Mouse (Mus musculus) megakaryocyte, embryonic 14.5 days (primary cell): ENCODE results near the gene Ccdc146. TPM values are rescaled to one million over a fixed set of nuclear protein-coding genes. Genes with fewer than 3 reads are reported as not detected.

ENCODE experiments used
- H3K27me3 ChIP-seq: replicated peaks from 2 replicates; pipeline ENCODE3; 2012; ENCODE audit warnings: inconsistent platforms
- H3K36me3 ChIP-seq: replicated peaks from 2 replicates; pipeline ENCODE3; 2012; ENCODE audit warnings: low read length, inconsistent platforms, mixed read lengths
- H3K4me1 ChIP-seq: 2 replicates; pipeline ENCODE4 v1.6.1; 2012; ENCODE audit warnings: inconsistent platforms
- H3K4me3 ChIP-seq: replicated peaks from 2 replicates; pipeline ENCODE3; 2012; ENCODE audit warnings: moderate library complexity, mild to moderate bottlenecking, inconsistent platforms
- H3K9me3 ChIP-seq: 2 replicates; pipeline ENCODE4 v1.6.1; 2012; ENCODE audit warnings: inconsistent platforms
- FLI1 ChIP-seq: IDR thresholded peaks from 2 replicates; pipeline ENCODE4 v1.6.1; 2012; ENCODE audit warnings: low read length, inconsistent platforms, mixed read lengths
- GATA1 ChIP-seq: IDR thresholded peaks from 3 replicates; pipeline ENCODE4 v1.6.1; 2012; ENCODE audit warnings: mixed read lengths, low read length, inconsistent platforms, borderline replicate concordance
- polyA plus RNA-seq: library from polyadenylated mRNA; stranded (reverse); fragments of >175 nt; gene quantifications from 2 replicates; pipeline ENCODE4 v1.2.3, GENCODE M21; 2012; ENCODE audit warnings: low replicate concordance; ENCODE audit not compliant: insufficient read depth

Ccdc146 gene
- polyA plus RNA-seq, 1 experiment, result not detected

DNA sequence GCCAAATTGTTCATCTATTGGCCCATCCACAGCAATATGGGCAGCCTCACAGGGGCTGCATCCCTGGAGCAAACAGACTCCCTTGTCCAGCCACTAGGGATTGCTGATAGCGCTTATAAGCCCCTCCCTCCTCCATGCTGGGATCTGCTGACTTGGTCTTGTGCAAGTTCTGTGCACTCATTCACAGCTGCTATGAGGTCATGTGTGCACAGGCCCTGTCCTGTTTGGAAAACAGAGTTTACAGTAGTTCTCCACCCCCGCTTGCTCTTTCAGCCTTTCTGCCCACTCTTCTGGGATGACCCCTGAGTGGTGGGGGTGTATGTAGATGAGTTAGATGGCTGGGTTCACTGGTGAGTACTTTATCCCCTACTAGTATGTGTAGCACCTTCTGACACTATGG is 157.4 kb downstream of the Ccdc146 start:
- no peak for TF ChIP-seq FLI1
- TF ChIP-seq GATA1, result no peak
- Histone ChIP-seq H3K4me1 (peaks cover 47% of the 10 kb centered on the region), H3K9me3 (no peaks in the 10 kb centered on the region), H3K27me3 (no peaks in the 10 kb centered on the region), H3K4me3 (no peak overlapping the region), H3K36me3 (peaks cover 77% of the 10 kb centered on the region)

DNA sequence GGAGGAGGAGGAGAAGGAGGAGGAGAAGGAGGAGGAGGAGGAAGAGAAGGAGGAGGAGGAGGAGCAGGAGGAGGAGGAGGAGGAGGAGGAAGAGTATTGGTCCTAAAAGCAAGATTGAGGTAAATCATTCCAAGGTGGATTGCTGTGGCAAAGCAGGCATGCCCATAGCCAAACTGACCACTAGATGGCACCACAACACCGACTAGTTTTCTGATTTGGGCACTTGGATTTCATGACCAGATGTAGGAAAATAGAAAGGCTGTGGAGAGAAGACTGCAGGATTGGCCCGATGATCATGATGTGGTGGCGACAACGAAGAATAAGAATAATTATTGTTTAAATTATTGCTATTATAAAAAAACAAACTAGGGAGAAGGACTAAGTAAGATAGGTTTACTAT is 159.4 kb downstream of the Ccdc146 start:
- Histone ChIP-seq H3K4me1 (peaks cover 56% of the 10 kb centered on the region), H3K4me3 (no peak overlapping the region), H3K36me3 (peaks cover 75% of the 10 kb centered on the region), H3K27me3 (no peaks in the 10 kb centered on the region), H3K9me3 (no peaks in the 10 kb centered on the region)
- TF ChIP-seq GATA1 (no peak), FLI1 (no peak)

DNA sequence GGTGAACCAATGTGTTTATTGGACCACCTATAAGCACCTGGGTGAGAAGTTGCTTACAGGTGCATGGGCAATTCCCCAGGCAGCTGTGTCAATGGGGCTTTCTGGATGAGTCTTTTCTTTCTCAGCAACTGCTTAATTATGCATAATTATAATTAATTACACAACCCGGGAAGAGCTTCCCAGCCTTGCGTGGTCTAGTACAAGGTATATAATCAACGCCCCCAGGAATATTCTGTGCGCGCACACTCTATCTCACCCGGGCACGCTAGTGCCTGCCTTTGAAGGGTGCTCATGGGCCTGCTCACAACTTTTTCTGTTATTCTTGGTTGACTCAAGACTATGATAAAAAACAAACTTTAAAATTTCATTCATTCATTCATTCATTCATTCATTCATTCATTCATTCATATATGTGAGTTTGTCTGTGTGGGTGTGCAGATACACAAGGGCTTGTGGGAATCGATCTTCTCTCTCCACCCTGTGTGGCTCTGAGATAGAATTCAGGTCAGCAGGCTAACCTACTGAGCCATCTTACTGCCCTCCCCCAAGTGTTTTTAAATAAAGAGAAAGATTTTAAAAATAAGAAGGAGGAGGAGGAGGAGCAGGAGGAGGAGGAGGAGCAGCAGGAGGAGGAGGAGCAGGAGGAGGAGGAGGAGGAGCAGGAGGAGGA is 160.0 kb downstream of the Ccdc146 start:
- Histone ChIP-seq H3K36me3 (peaks cover 75% of the 10 kb centered on the region), H3K27me3 (no peaks in the 10 kb centered on the region), H3K9me3 (no peaks in the 10 kb centered on the region), H3K4me3 (no peak overlapping the region), H3K4me1 (peaks cover 56% of the 10 kb centered on the region)
- no peak for TF ChIP-seq FLI1
- TF ChIP-seq GATA1, result no peak

DNA sequence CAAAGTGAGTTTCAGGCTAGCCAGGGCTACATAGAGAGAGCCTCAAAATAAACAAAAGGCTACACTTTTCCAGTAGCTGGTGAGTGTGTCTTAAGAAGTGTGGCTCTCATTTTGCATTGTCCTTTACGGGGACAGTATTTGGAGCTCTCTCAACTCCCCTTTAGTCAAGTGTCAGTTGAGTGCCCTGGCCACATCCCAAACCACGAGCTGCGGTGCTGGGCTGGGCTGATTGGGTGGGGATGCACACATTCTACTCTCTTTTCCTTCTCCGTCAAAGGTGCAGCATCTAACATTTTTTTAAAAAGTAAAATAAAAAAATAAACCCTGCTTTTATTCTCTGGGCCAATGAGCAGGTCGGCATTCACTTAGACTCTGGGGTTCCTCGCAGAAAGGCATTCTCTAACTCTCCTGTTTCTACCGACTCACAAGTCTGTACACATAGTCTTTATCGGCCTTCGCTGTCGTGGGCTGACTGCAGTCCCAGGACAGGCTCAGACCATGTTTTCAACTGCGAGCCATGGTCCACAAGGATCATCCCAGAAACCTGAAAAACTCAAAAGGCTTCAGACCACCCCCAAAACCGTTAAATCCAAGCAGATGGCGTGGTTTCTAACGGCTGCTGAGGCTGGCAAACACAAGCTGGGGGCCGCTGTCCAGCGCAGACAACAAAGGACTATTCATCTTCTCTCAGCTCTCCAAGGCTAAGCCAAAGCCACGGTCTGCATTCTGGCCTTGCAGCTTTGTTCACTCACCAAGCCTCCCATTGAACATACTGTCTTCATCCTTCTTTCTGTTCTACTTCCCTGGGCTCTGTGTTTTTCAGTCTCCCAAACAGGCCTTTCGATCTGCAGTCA is 161.0 kb downstream of the Ccdc146 start:
- Histone ChIP-seq H3K4me3 (no peak overlapping the region), H3K9me3 (no peaks in the 10 kb centered on the region), H3K36me3 (peaks cover 80% of the 10 kb centered on the region), H3K4me1 (peaks cover 63% of the 10 kb centered on the region), H3K27me3 (no peaks in the 10 kb centered on the region)
- no peak for TF ChIP-seq FLI1
- no peak for TF ChIP-seq GATA1

DNA sequence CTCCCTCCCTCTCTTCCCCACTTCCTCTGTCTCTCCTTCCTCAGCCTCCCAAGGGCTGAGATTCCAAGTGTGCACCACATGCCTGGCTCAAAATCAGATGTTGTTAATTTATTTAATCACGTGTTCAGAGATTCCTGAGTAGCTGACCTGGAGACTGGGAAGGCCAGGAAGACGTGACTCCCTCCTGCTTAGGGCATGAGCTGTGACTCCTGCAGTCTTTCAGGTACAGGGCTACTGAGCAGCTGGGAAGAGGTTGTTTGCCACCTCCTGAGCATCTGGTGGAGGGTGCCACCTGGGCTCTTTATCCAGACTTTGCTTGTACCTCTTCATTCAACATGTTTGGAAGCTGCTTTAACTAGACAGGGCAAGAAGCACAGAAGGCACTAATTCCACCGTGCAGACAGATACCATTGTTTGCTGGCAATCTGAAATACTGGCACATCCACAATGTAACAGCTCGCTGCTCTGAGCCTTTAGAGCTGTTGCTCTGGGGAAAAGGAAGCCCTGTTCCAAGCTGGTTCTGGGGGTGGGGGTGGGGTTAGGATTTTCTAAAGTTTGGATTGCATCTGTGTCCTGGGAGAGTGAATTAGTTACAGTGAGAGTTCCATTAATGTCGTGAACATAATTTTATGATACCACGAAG is 163.2 kb downstream of the Ccdc146 start:
- TF ChIP-seq FLI1, result no peak
- TF ChIP-seq GATA1, result no peak
- Histone ChIP-seq H3K36me3 (peaks cover 85% of the 10 kb centered on the region), H3K4me3 (peak overlapping the region; percentile 60), H3K27me3 (no peaks in the 10 kb centered on the region), H3K4me1 (peaks cover 77% of the 10 kb centered on the region), H3K9me3 (no peaks in the 10 kb centered on the region)

DNA sequence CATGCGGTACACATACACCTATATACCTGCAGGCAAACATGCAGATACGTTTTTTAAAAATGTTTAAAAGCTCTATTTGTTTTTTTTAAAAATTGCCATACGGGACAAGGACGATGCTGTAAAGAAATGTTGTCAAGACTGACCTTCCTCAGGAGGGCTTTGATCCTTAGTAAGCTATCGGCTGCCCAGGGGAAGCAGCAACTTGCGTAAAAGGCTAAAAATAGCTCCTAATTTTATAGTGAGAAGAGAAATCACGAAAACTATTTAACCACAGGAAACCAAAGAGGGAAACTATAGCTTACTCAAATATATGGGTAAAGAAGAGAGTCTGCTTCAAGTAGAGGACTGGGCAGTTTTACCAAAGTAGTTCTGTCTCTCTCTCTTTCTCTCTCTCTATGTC is 163.7 kb downstream of the Ccdc146 start:
- Histone ChIP-seq H3K36me3 (peaks cover 81% of the 10 kb centered on the region), H3K27me3 (no peaks in the 10 kb centered on the region), H3K9me3 (no peaks in the 10 kb centered on the region), H3K4me1 (peaks cover 82% of the 10 kb centered on the region), H3K4me3 (peak overlapping the region; percentile 25)
- TF ChIP-seq GATA1 (no peak), FLI1 (no peak)

DNA sequence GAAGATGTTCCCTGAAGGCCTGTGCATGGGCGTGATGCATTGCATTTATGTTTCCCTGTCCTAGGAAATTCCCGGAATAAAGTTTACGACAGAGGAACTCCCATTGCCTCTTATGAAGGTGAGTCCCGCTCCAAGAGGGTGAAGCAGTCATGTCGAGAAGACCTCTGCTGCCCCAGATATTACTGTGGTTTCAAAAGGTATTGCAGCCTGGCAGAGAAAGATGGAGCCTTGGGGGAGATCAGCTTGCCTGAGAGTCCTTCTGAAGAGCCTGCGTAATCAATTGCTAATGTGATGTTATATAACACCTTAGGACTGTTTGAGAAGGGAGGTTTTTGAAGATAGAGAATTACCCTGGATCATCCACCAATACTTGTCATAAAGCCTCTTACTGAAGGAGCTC is 166.7 kb downstream of the Ccdc146 start:
- Histone ChIP-seq H3K36me3 (peaks cover 83% of the 10 kb centered on the region), H3K4me3 (no peak overlapping the region), H3K9me3 (no peaks in the 10 kb centered on the region), H3K4me1 (peaks cover 90% of the 10 kb centered on the region), H3K27me3 (no peaks in the 10 kb centered on the region)
- TF ChIP-seq FLI1 (no peak), GATA1 (no peak)

DNA sequence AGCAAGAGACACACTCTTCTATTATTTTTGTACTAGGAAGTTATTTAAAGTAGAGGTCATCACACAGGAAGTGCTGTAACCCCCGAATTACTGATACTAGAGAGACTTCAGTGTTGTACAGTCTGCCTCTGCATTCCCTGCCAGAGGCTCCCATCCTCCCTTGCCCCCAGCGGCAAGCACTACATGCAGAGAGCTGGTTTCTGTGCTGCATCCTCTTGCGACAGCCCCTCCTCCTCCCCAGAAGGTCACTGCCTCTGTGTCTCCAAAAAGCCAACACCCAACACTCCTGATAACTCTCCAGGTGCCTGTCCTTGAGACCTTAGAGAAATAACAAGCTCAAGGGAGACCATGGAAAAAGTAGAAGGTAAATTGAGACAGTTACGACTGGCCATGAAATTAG is 167.4 kb downstream of the Ccdc146 start:
- Histone ChIP-seq H3K36me3 (peaks cover 83% of the 10 kb centered on the region), H3K9me3 (no peaks in the 10 kb centered on the region), H3K4me1 (peaks cover 90% of the 10 kb centered on the region), H3K4me3 (no peak overlapping the region), H3K27me3 (no peaks in the 10 kb centered on the region)
- TF ChIP-seq GATA1, result no peak
- no peak for TF ChIP-seq FLI1

DNA sequence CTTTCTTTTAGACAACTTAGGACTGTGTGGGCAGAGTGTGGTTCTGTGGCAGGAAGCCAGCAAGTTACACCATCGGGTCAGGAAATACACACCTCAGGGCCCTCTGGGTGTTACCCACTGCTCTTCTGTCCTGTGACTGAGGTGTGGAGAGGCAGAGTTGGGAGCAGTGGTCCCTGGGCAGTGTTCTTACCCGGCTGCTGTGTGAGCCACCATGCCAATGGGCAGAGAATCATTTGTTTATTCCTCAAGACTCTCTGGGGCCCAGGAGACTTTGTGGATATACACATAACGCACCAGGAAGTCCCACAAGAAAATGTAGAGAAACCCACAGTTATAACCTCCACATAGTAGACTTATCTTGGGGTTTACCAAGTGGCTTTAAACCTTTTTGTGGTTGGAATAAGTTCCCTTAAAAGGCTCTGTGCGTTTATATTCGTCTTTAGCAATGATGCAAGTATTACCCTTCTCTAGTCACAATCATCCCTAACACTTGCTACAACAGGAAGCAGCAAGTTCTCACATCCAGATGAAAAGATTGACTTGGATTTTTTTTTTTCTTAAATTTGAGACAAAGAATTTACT is 168.8 kb downstream of the Ccdc146 start:
- H3K36me3 ChIP-seq, result peaks cover 85% of the 10 kb centered on the region
- TF ChIP-seq GATA1, result no peak
- no peak for TF ChIP-seq FLI1
- H3K27me3 ChIP-seq, result no peaks in the 10 kb centered on the region
- H3K4me3 ChIP-seq, result peak overlapping the region; percentile 75
- no peaks in the 10 kb centered on the region for H3K9me3 ChIP-seq
- peaks cover 84% of the 10 kb centered on the region for H3K4me1 ChIP-seq
